Mouse (Mus musculus): ENCODE measurements around the gene Cd3e. TPM values are rescaled to one million over a fixed set of nuclear protein-coding genes. Genes with fewer than 3 reads are reported as not detected.
A peak's percentile ranks its signal among the peaks of the same experiment; 100 is the strongest.

Gene Cd3e
- total and polyA plus RNA-seq, 2 experiments from 2014 or later, result 0.20 TPM; not detected in 1

- TF ChIP-seq CTCF (IDR thresholded peaks at IDR 0.05; ENCODE audit: low read depth), result no peak
- no peak overlapping the region for H3K4me2 ChIP-seq (ENCODE audit: low read depth, low read length)
- H3K36me3 ChIP-seq (ENCODE audit: insufficient read depth, low read length), result no peaks in the 10 kb centered on the region
- H3K27ac ChIP-seq, result no peak overlapping the region
- no peak overlapping the region for H3K9ac ChIP-seq (replicated peaks; ENCODE audit: low read length)
- peak; percentile 41 for DNase-seq (ENCODE audit: low spot score)
- no peaks in the 10 kb centered on the region for H3K4me1 ChIP-seq (ENCODE audit: insufficient read depth, low read length)
- no peaks in the 10 kb centered on the region for H3K27me3 ChIP-seq (ENCODE audit: insufficient read depth, low read length)
- no peak overlapping the region for H3K4me3 ChIP-seq (ENCODE audit: low read length)
- no peak for ATAC-seq
- no peaks in the 10 kb centered on the region for H3K9me3 ChIP-seq (ENCODE audit: low read length)
Observed at GRCm38 (mm10) chr9:44992271-44992670, 17.2 kb downstream of the Cd3e start.

GRCm38 (mm10) chr9:44991821-44992220 is 17.6 kb downstream of the Cd3e start:
- Histone ChIP-seq H3K9me3 (ENCODE audit: low read length) (no peaks in the 10 kb centered on the region), H3K4me1 (ENCODE audit: insufficient read depth, low read length) (no peaks in the 10 kb centered on the region), H3K27me3 (ENCODE audit: insufficient read depth, low read length) (no peaks in the 10 kb centered on the region), H3K9ac (replicated peaks; ENCODE audit: low read length) (no peak overlapping the region), H3K4me3 (ENCODE audit: low read length) (no peak overlapping the region), H3K27ac (no peak overlapping the region), H3K4me2 (ENCODE audit: low read depth, low read length) (no peak overlapping the region), H3K36me3 (ENCODE audit: insufficient read depth, low read length) (no peaks in the 10 kb centered on the region)
- no peak for DNase-seq (ENCODE audit: low spot score)
- 83% methylated on average over 2 of the region's 2 CpGs for WGBS
- ATAC-seq, result no peak
- no peak for TF ChIP-seq CTCF (IDR thresholded peaks at IDR 0.05; ENCODE audit: low read depth)

GRCm38 (mm10) chr9:44986976-44987375 is 22.5 kb downstream of the Cd3e start:
- Histone ChIP-seq H3K9me3 (ENCODE audit: low read length) (no peaks in the 10 kb centered on the region), H3K4me3 (ENCODE audit: low read length) (no peak overlapping the region), H3K4me2 (ENCODE audit: low read depth, low read length) (no peak overlapping the region), H3K9ac (replicated peaks; ENCODE audit: low read length) (no peak overlapping the region), H3K27ac (no peak overlapping the region), H3K36me3 (ENCODE audit: insufficient read depth, low read length) (no peaks in the 10 kb centered on the region), H3K4me1 (ENCODE audit: insufficient read depth, low read length) (no peaks in the 10 kb centered on the region), H3K27me3 (ENCODE audit: insufficient read depth, low read length) (no peaks in the 10 kb centered on the region)
- WGBS, result 75% methylated on average over 5 of the region's 5 CpGs
- DNase-seq (ENCODE audit: low spot score) (no peak), ATAC-seq (no peak)
- TF ChIP-seq CTCF (IDR thresholded peaks at IDR 0.05; ENCODE audit: low read depth), result no peak

GRCm38 (mm10) chr9:44986242-44986781 is 23.1 kb downstream of the Cd3e start:
- no peak for ATAC-seq
- Histone ChIP-seq H3K9ac (replicated peaks; ENCODE audit: low read length) (no peak overlapping the region), H3K36me3 (ENCODE audit: insufficient read depth, low read length) (no peaks in the 10 kb centered on the region), H3K27ac (no peak overlapping the region), H3K27me3 (ENCODE audit: insufficient read depth, low read length) (no peaks in the 10 kb centered on the region), H3K9me3 (ENCODE audit: low read length) (no peaks in the 10 kb centered on the region), H3K4me2 (ENCODE audit: low read depth, low read length) (no peak overlapping the region), H3K4me3 (ENCODE audit: low read length) (no peak overlapping the region), H3K4me1 (ENCODE audit: insufficient read depth, low read length) (no peaks in the 10 kb centered on the region)
- TF ChIP-seq CTCF (IDR thresholded peaks at IDR 0.05; ENCODE audit: low read depth), result no peak
- WGBS, result 50% methylated on average over 14 of the region's 14 CpGs
- DNase-seq (ENCODE audit: low spot score), result no peak

- H3K9ac ChIP-seq (replicated peaks; ENCODE audit: low read length), result no peak overlapping the region
- H3K27ac ChIP-seq, result no peak overlapping the region
- WGBS, result 73% methylated on average over 3 of the region's 3 CpGs
- no peak for TF ChIP-seq CTCF (IDR thresholded peaks at IDR 0.05; ENCODE audit: low read depth)
- no peaks in the 10 kb centered on the region for H3K36me3 ChIP-seq (ENCODE audit: insufficient read depth, low read length)
- H3K9me3 ChIP-seq (ENCODE audit: low read length), result no peaks in the 10 kb centered on the region
- ATAC-seq (no peak), DNase-seq (ENCODE audit: low spot score) (no peak)
- H3K4me3 ChIP-seq (ENCODE audit: low read length), result no peak overlapping the region
- no peak overlapping the region for H3K4me2 ChIP-seq (ENCODE audit: low read depth, low read length)
- H3K4me1 ChIP-seq (ENCODE audit: insufficient read depth, low read length), result no peaks in the 10 kb centered on the region
- H3K27me3 ChIP-seq (ENCODE audit: insufficient read depth, low read length), result no peaks in the 10 kb centered on the region
Observed at GRCm38 (mm10) chr9:44985721-44986161, 23.7 kb downstream of the Cd3e start.

- DNase-seq (ENCODE audit: low spot score) (no peak), ATAC-seq (no peak)
- Histone ChIP-seq H3K27me3 (ENCODE audit: insufficient read depth, low read length) (no peaks in the 10 kb centered on the region), H3K36me3 (ENCODE audit: insufficient read depth, low read length) (no peaks in the 10 kb centered on the region), H3K4me3 (ENCODE audit: low read length) (no peak overlapping the region), H3K4me2 (ENCODE audit: low read depth, low read length) (no peak overlapping the region), H3K9ac (replicated peaks; ENCODE audit: low read length) (no peak overlapping the region), H3K27ac (no peak overlapping the region), H3K9me3 (ENCODE audit: low read length) (no peaks in the 10 kb centered on the region), H3K4me1 (ENCODE audit: insufficient read depth, low read length) (no peaks in the 10 kb centered on the region)
- 76% methylated on average over 2 of the region's 2 CpGs for WGBS
- no peak for TF ChIP-seq CTCF (IDR thresholded peaks at IDR 0.05; ENCODE audit: low read depth)
Observed at GRCm38 (mm10) chr9:44983001-44983400, 26.4 kb downstream of the Cd3e start.

GRCm38 (mm10) chr9:44982531-44982930 is 26.9 kb downstream of the Cd3e start:
- Histone ChIP-seq H3K4me1 (ENCODE audit: insufficient read depth, low read length) (no peaks in the 10 kb centered on the region), H3K36me3 (ENCODE audit: insufficient read depth, low read length) (no peaks in the 10 kb centered on the region), H3K4me3 (ENCODE audit: low read length) (no peak overlapping the region), H3K9me3 (ENCODE audit: low read length) (no peaks in the 10 kb centered on the region), H3K9ac (replicated peaks; ENCODE audit: low read length) (no peak overlapping the region), H3K27ac (no peak overlapping the region), H3K27me3 (ENCODE audit: insufficient read depth, low read length) (no peaks in the 10 kb centered on the region), H3K4me2 (ENCODE audit: low read depth, low read length) (no peak overlapping the region)
- DNase-seq (ENCODE audit: low spot score) (no peak), ATAC-seq (no peak)
- WGBS, result 89% methylated on average over 3 of the region's 3 CpGs
- no peak for TF ChIP-seq CTCF (IDR thresholded peaks at IDR 0.05; ENCODE audit: low read depth)
